Mouse (Mus musculus): ENCODE results near the gene Tsnaxip1. TPM values are rescaled to one million over a fixed set of nuclear protein-coding genes. Genes with fewer than 3 reads are reported as not detected.

Gene Tsnaxip1
- polyA plus RNA-seq, 1 experiment from 2014 or later = 0.51 TPM

DNA sequence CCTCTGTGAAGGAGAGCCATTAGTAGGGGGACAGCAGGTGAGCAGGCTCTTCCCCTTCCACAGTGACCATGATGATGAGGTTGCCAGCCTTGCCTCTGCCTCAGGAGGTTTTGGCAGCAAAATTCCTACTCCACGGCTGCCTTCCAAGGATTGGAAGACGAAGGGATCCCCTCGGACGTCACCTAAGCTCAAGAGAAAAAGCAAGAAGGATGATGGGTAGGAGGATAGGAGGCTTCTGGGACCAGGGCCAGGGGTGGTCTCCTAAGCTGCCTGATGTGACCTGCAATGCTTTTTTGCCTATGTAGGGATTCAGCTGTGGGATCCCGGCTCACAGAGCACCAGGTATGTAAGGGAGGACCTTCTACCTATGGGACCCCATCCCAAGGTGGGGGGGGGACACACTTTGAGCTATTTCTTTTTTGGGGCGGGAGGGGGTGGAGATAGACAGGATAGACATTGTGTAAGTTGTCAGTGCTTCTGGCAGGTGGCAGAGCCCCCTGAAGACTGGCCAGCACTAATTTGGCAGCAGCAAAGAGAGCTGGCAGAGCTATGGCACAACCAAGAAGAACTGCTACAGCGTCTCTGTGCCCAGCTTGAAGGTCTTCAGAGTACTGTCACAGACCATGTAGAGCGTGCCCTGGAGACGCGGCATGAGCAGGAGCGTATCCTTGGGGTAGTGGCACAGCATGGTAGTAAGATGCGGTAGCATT is 62.4 kb downstream of the Tsnaxip1 start:
- no peak overlapping the region for H3K27ac ChIP-seq
- H3K4me1 ChIP-seq = peaks cover 10% of the 10 kb centered on the region
- H3K27me3 ChIP-seq = no peaks in the 10 kb centered on the region
- H3K4me3 ChIP-seq (replicated peaks) = no peak overlapping the region
- no peak overlapping the region for H3K9ac ChIP-seq
- peaks cover 87% of the 10 kb centered on the region for H3K36me3 ChIP-seq (replicated peaks)
- no peak for ATAC-seq (ENCODE audit: low FRiP score)
- no peak overlapping the region for H3K4me2 ChIP-seq
- no peaks in the 10 kb centered on the region for H3K9me3 ChIP-seq
- WGBS = 95% methylated on average over 12 of the region's 12 CpGs

DNA sequence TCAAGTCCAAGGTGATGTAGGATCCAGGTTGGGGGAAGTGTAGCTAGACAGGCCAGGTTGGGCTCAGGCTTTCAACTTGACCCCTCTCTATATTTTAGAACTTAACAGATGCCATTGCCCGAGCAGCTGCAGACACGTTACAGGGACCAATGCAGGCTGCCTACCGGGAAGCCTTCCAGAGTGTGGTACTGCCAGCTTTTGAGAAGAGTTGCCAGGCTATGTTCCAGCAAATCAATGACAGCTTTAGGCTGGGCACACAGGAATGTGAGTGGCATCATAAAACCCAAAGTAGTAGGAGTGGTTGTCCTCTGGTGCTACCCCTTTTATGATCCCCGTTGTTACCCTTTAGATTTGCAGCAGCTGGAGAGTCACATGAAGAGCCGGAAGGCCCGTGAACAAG is 63.3 kb downstream of the Tsnaxip1 start:
- no peaks in the 10 kb centered on the region for H3K9me3 ChIP-seq
- ATAC-seq (ENCODE audit: low FRiP score) = no peak
- peaks cover 10% of the 10 kb centered on the region for H3K4me1 ChIP-seq
- H3K27me3 ChIP-seq = no peaks in the 10 kb centered on the region
- no peak overlapping the region for H3K4me2 ChIP-seq
- peaks cover 79% of the 10 kb centered on the region for H3K36me3 ChIP-seq (replicated peaks)
- WGBS = 91% methylated on average over 6 of the region's 6 CpGs
- no peak overlapping the region for H3K27ac ChIP-seq
- H3K4me3 ChIP-seq (replicated peaks) = no peak overlapping the region
- no peak overlapping the region for H3K9ac ChIP-seq

DNA sequence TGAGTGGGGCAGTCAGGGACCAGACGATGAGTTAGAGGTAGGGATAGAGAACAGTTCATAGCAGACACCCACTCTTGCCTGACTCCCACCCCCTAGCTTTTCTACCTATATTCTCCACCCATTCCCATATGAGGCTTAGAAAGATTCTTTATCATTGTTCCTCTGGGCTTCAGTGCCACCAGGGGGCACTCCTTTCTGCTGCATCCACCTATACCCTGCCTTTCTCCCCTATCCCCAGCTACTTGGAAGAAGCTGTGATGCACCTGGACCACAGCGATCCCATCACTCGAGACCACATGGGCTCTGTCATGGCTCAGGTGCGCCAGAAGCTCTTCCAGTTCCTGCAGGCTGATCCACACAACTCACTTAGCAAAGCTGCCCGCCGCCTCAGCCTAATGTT is 64.9 kb downstream of the Tsnaxip1 start:
- H3K4me1 ChIP-seq = peaks cover 10% of the 10 kb centered on the region
- no peaks in the 10 kb centered on the region for H3K27me3 ChIP-seq
- H3K36me3 ChIP-seq (replicated peaks) = peaks cover 64% of the 10 kb centered on the region
- WGBS = 91% methylated on average over 6 of the region's 6 CpGs
- no peak overlapping the region for H3K4me3 ChIP-seq (replicated peaks)
- no peaks in the 10 kb centered on the region for H3K9me3 ChIP-seq
- ATAC-seq (ENCODE audit: low FRiP score) = 0 out of 2 replicates have a peak, but pooled peaks have one; percentile 45
- no peak overlapping the region for H3K4me2 ChIP-seq
- no peak overlapping the region for H3K27ac ChIP-seq
- no peak overlapping the region for H3K9ac ChIP-seq

DNA sequence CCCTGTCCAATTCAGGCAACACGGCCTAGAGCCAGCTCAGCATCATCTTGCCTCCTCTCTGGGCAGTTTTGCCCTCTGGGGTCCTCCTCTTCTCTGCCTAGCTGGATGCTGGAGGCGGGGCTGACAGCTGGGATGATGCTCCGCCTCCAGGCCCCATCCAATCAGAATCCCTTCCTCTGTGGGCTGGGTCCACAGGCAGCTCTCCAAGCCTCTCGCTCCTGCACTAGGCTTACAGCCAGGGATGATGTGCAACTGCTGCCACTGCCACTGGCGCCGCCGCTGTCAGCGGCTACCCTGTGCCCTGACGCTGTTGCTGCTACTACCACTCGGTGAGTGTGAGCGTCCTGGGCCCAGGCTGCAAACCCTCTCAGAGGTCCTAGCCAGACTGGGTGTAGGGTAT is 65.8 kb downstream of the Tsnaxip1 start, which contains the start of gene Nrn1l:
Nrn1l (plus strand) TSS at position 229 of the 400 bp plus-strand sequence.
- H3K27me3 ChIP-seq = no peaks in the 10 kb centered on the region
- H3K4me1 ChIP-seq = peaks cover 10% of the 10 kb centered on the region
- peak within 1 kb of the TSS; percentile 43; the same call in 1 of the 2 replicates for H3K9ac ChIP-seq
- ATAC-seq (ENCODE audit: low FRiP score) = peak; percentile 96
- peaks cover 54% of the 10 kb centered on the region for H3K36me3 ChIP-seq (replicated peaks)
- H3K4me2 ChIP-seq = peak within 1 kb of the TSS; percentile 20; the same call in 1 of the 2 replicates
- peak within 1 kb of the TSS; percentile 51; the same call in 1 of the 2 replicates for H3K27ac ChIP-seq
- 3% methylated on average over 11 of the region's 11 CpGs for WGBS
- H3K9me3 ChIP-seq = no peaks in the 10 kb centered on the region
- no peak within 1 kb of the TSS for H3K4me3 ChIP-seq (replicated peaks)

Other genes starting within 250 kb of the Tsnaxip1 start
- 17.3 and 18.8 TPM in 2 replicates for gene Ripor1, start 222.5 kb upstream of the Tsnaxip1 start, polyA plus RNA-seq (2016; fragmentation: Nextera tagmentation; extraction: Ambion mirVana)
- 163 and 165 TPM in 2 replicates for gene Ctcf, start 191.2 kb upstream of the Tsnaxip1 start, polyA plus RNA-seq (2016; fragmentation: Nextera tagmentation; extraction: Ambion mirVana)
- 0.61 and 1.2 TPM in 2 replicates for gene Agrp, start 190.3 kb upstream of the Tsnaxip1 start, polyA plus RNA-seq (2016; fragmentation: Nextera tagmentation; extraction: Ambion mirVana)
- gene Carmil2, start 141.5 kb upstream of the Tsnaxip1 start, polyA plus RNA-seq (2016; fragmentation: Nextera tagmentation; extraction: Ambion mirVana) = 4.9 and 5.2 TPM in 2 replicates
- gene Acd, start 126.6 kb upstream of the Tsnaxip1 start, polyA plus RNA-seq (2016; fragmentation: Nextera tagmentation; extraction: Ambion mirVana) = 83.0 and 88.7 TPM in 2 replicates
- 28.9 and 32.5 TPM in 2 replicates for gene Pard6a, start 126.6 kb upstream of the Tsnaxip1 start, polyA plus RNA-seq (2016; fragmentation: Nextera tagmentation; extraction: Ambion mirVana)
- gene 4933405L10Rik, start 120.1 kb upstream of the Tsnaxip1 start, polyA plus RNA-seq (2016; fragmentation: Nextera tagmentation; extraction: Ambion mirVana) = 0.27 and 0.32 TPM in 2 replicates
- gene Enkd1, start 119.5 kb upstream of the Tsnaxip1 start, polyA plus RNA-seq (2016; fragmentation: Nextera tagmentation; extraction: Ambion mirVana) = 35.7 and 37.0 TPM in 2 replicates
- 57.1 and 57.4 TPM in 2 replicates for gene Gfod2, start 69.1 kb upstream of the Tsnaxip1 start, polyA plus RNA-seq (2016; fragmentation: Nextera tagmentation; extraction: Ambion mirVana)
- gene Ranbp10, start 381 bp upstream of the Tsnaxip1 start, polyA plus RNA-seq (2016; fragmentation: Nextera tagmentation; extraction: Ambion mirVana) = 14.5 and 14.6 TPM in 2 replicates
- 67.1 and 70.7 TPM in 2 replicates for gene Cenpt, start 25.5 kb downstream of the Tsnaxip1 start, polyA plus RNA-seq (2016; fragmentation: Nextera tagmentation; extraction: Ambion mirVana)
- gene Thap11, start 27.4 kb downstream of the Tsnaxip1 start, polyA plus RNA-seq (2016; fragmentation: Nextera tagmentation; extraction: Ambion mirVana) = 80.4 and 81.9 TPM in 2 replicates
- 275 and 317 TPM in 2 replicates for gene Nutf2, start 32.8 kb downstream of the Tsnaxip1 start, polyA plus RNA-seq (2016; fragmentation: Nextera tagmentation; extraction: Ambion mirVana)
- 67.4 and 72.2 TPM in 2 replicates for gene Edc4, start 53.1 kb downstream of the Tsnaxip1 start, polyA plus RNA-seq (2016; fragmentation: Nextera tagmentation; extraction: Ambion mirVana)
- gene Nrn1l, start 65.8 kb downstream of the Tsnaxip1 start, polyA plus RNA-seq (2016; fragmentation: Nextera tagmentation; extraction: Ambion mirVana) = 0.70 TPM in 1 of 2 replicates, not detected in the other
- gene Pskh1, start 72.7 kb downstream of the Tsnaxip1 start, polyA plus RNA-seq (2016; fragmentation: Nextera tagmentation; extraction: Ambion mirVana) = 18.0 and 18.3 TPM in 2 replicates
- 2.4 and 3.0 TPM in 2 replicates for gene Ctrl, start 106.1 kb downstream of the Tsnaxip1 start, polyA plus RNA-seq (2016; fragmentation: Nextera tagmentation; extraction: Ambion mirVana)
- 18.9 and 22.8 TPM in 2 replicates for gene Psmb10, start 110.7 kb downstream of the Tsnaxip1 start, polyA plus RNA-seq (2016; fragmentation: Nextera tagmentation; extraction: Ambion mirVana)
- 0.54 and 0.56 TPM in 2 replicates for gene Lcat, start 115.7 kb downstream of the Tsnaxip1 start, polyA plus RNA-seq (2016; fragmentation: Nextera tagmentation; extraction: Ambion mirVana)
- gene Slc12a4, start 138.4 kb downstream of the Tsnaxip1 start, polyA plus RNA-seq (2016; fragmentation: Nextera tagmentation; extraction: Ambion mirVana) = 12.0 and 13.0 TPM in 2 replicates
- gene Dpep3, start 151.7 kb downstream of the Tsnaxip1 start, polyA plus RNA-seq (2016; fragmentation: Nextera tagmentation; extraction: Ambion mirVana) = not detected in 2 replicates
- gene Dus2, start 163.6 kb downstream of the Tsnaxip1 start, polyA plus RNA-seq (2016; fragmentation: Nextera tagmentation; extraction: Ambion mirVana) = 15.4 and 18.4 TPM in 2 replicates
- not detected in 2 replicates for gene Dpep2nb, start 178.2 kb downstream of the Tsnaxip1 start, polyA plus RNA-seq (2016; fragmentation: Nextera tagmentation; extraction: Ambion mirVana)
- 19.5 and 20.1 TPM in 2 replicates for gene Ddx28, start 184.2 kb downstream of the Tsnaxip1 start, polyA plus RNA-seq (2016; fragmentation: Nextera tagmentation; extraction: Ambion mirVana)
- 4.9 and 6.6 TPM in 2 replicates for gene Nfatc3, start 231.1 kb downstream of the Tsnaxip1 start, polyA plus RNA-seq (2016; fragmentation: Nextera tagmentation; extraction: Ambion mirVana)